Mouse (Mus musculus): Measurements from ENCODE around the gene Trim3. TPM values are rescaled to one million over a fixed set of nuclear protein-coding genes. Genes with fewer than 3 reads are reported as not detected.

Trim3 gene
- polyA plus RNA-seq, 1 experiment from 2014 or later, result 17.8 TPM

- H3K79me2 ChIP-seq (ENCODE audit: inconsistent target), result no peaks in the 10 kb centered on the region
- no peak overlapping the region for H3K4me3 ChIP-seq (ENCODE audit: inconsistent target)
- WGBS (ENCODE audit: missing documents), result 96% methylated on average over 11 of the region's 11 CpGs
- no peak overlapping the region for H3K27ac ChIP-seq
- 0 out of 2 replicates have a peak, but pooled peaks cover 3% of the 10 kb centered on the region for H3K36me3 ChIP-seq (ENCODE audit: inconsistent target)
Measured at GRCm38 (mm10) chr7:105557671-105558070, 75.7 kb downstream of the Trim3 start.

- 96% methylated on average over 8 of the region's 8 CpGs for WGBS (ENCODE audit: missing documents)
- Histone ChIP-seq H3K79me2 (ENCODE audit: inconsistent target) (no peaks in the 10 kb centered on the region), H3K27ac (no peak overlapping the region), H3K36me3 (ENCODE audit: inconsistent target) (0 out of 2 replicates have a peak, but pooled peaks cover 3% of the 10 kb centered on the region), H3K4me3 (ENCODE audit: inconsistent target) (no peak overlapping the region)
Measured at GRCm38 (mm10) chr7:105556406-105556805, 77.0 kb downstream of the Trim3 start.

GRCm38 (mm10) chr7:105555571-105555970, 77.8 kb downstream of the Trim3 start:
- Histone ChIP-seq H3K79me2 (ENCODE audit: inconsistent target) (no peaks in the 10 kb centered on the region), H3K4me3 (ENCODE audit: inconsistent target) (no peak overlapping the region), H3K36me3 (ENCODE audit: inconsistent target) (0 out of 2 replicates have a peak, but pooled peaks cover 3% of the 10 kb centered on the region), H3K27ac (no peak overlapping the region)
- 78% methylated on average over 7 of the region's 10 CpGs for WGBS (ENCODE audit: missing documents)

Other genes starting within 250 kb of the Trim3 start
- 6.6 to 12.5 TPM (median 9.3 TPM) in 3 replicates for gene Fam160a2, start 233.5 kb downstream of the Trim3 start, polyA plus RNA-seq (2018)
- gene Cnga4, start 229.0 kb downstream of the Trim3 start, polyA plus RNA-seq (2018), result not detected in 3 replicates
- not detected in 3 replicates for gene Cckbr, start 207.8 kb downstream of the Trim3 start, polyA plus RNA-seq (2018)
- not detected in 3 replicates for gene Cavin3, start 151.3 kb downstream of the Trim3 start, polyA plus RNA-seq (2018)
- 23.5 to 31.0 TPM (median 25.9 TPM) in 3 replicates for gene Smpd1, start 79.2 kb downstream of the Trim3 start, polyA plus RNA-seq (2018)
- 0.04 to 0.58 TPM in 2 of 3 replicates, not detected in the other for gene Apbb1, start 51.9 kb downstream of the Trim3 start, polyA plus RNA-seq (2018)
- gene Hpx, start 33.4 kb downstream of the Trim3 start, polyA plus RNA-seq (2018), result 0.24 TPM in 1 of 3 replicates, not detected in the others
- 36.5 to 124 TPM (median 98.7 TPM) in 3 replicates for gene Timm10b, start 6.5 kb upstream of the Trim3 start, polyA plus RNA-seq (2018)
- 23.1 to 24.5 TPM (median 23.7 TPM) in 3 replicates for gene Arfip2, start 6.8 kb upstream of the Trim3 start, polyA plus RNA-seq (2018)
- gene Gm45799, start 7.0 kb upstream of the Trim3 start, polyA plus RNA-seq (2018), result 1.7 to 8.3 TPM (median 4.9 TPM) in 3 replicates
- gene Dnhd1, start 17.3 kb upstream of the Trim3 start, polyA plus RNA-seq (2018), result 0.68 to 2.0 TPM (median 0.80 TPM) in 3 replicates
- 135 to 184 TPM (median 156 TPM) in 3 replicates for gene Ilk, start 103.0 kb upstream of the Trim3 start, polyA plus RNA-seq (2018)
- gene Rrp8, start 103.8 kb upstream of the Trim3 start, polyA plus RNA-seq (2018), result 12.9 to 21.2 TPM (median 19.6 TPM) in 3 replicates
- gene Taf10, start 110.8 kb upstream of the Trim3 start, polyA plus RNA-seq (2018), result 97.6 to 148 TPM (median 122 TPM) in 3 replicates
- 285 to 456 TPM (median 392 TPM) in 3 replicates for gene Tpp1, start 118.7 kb upstream of the Trim3 start, polyA plus RNA-seq (2018)
- gene Dchs1, start 154.1 kb upstream of the Trim3 start, polyA plus RNA-seq (2018), result 0.27 to 1.4 TPM (median 0.47 TPM) in 3 replicates
- gene Mrpl17, start 177.5 kb upstream of the Trim3 start, polyA plus RNA-seq (2018), result 39.9 to 175 TPM (median 79.2 TPM) in 3 replicates

All from macrophage (primary cell).